Mouse (Mus musculus) spleen, postnatal 36 days (tissue): Measurements from ENCODE around the gene Ikbke.

ENCODE experiments used
- DNase-seq, 2 experiments: peaks; one replicate each; pipeline ENCODE4 v3.0.0; 2022; ENCODE audit warnings: low spot score in 2 of 2, mixed read lengths in 1 of 2

Ikbke gene

GRCm38 (mm10) chr1:131239576-131240193, 39.7 kb downstream of the Ikbke start:
- DNase-seq: no peak

- peak in 1 of 2 experiments; percentile 15 for DNase-seq
Observed at GRCm38 (mm10) chr1:131238931-131239381, 40.5 kb downstream of the Ikbke start.

- DNase-seq: no peak
Observed at GRCm38 (mm10) chr1:131236077-131236476, 43.3 kb downstream of the Ikbke start.

- DNase-seq: no peak
Observed at GRCm38 (mm10) chr1:131233527-131233926, 45.9 kb downstream of the Ikbke start.

GRCm38 (mm10) chr1:131228659-131229058, 50.7 kb downstream of the Ikbke start:
- no peak for DNase-seq

GRCm38 (mm10) chr1:131228225-131228624, 51.2 kb downstream of the Ikbke start:
- DNase-seq: no peak

- DNase-seq: no peak
Observed at GRCm38 (mm10) chr1:131224848-131225471, 54.4 kb downstream of the Ikbke start.

GRCm38 (mm10) chr1:131223345-131223744, 56.1 kb downstream of the Ikbke start:
- DNase-seq: no peak

GRCm38 (mm10) chr1:131221822-131222590, 57.4 kb downstream of the Ikbke start:
- no peak for DNase-seq

- no peak for DNase-seq
Observed at GRCm38 (mm10) chr1:131218933-131219332, 60.5 kb downstream of the Ikbke start.

- DNase-seq: no peak
Observed at GRCm38 (mm10) chr1:131213361-131213760, 66.0 kb downstream of the Ikbke start.

- DNase-seq: no peak
Observed at GRCm38 (mm10) chr1:131212956-131213355, 66.5 kb downstream of the Ikbke start.

GRCm38 (mm10) chr1:131211655-131212054, 67.8 kb downstream of the Ikbke start:
- no peak for DNase-seq

GRCm38 (mm10) chr1:131209971-131210426, 69.4 kb downstream of the Ikbke start:
- no peak for DNase-seq

GRCm38 (mm10) chr1:131208800-131209199, 70.6 kb downstream of the Ikbke start:
- DNase-seq: no peak

- DNase-seq: no peak
Observed at GRCm38 (mm10) chr1:131208081-131208480, 71.3 kb downstream of the Ikbke start.

- DNase-seq: peak; percentile 62 to 74
Observed at GRCm38 (mm10) chr1:131207531-131207930, 71.9 kb downstream of the Ikbke start.

- DNase-seq: no peak
Observed at GRCm38 (mm10) chr1:131206342-131206741, 73.1 kb downstream of the Ikbke start.

- DNase-seq: peak; percentile 33 to 41
Observed at GRCm38 (mm10) chr1:131204461-131204860, 74.9 kb downstream of the Ikbke start.
